Mouse (Mus musculus) heart, adult 9 months (tissue): ENCODE results near the gene Szt2.

Experiments
- DNase-seq, 2 experiments: peaks; one replicate each; pipeline ENCODE4 v3.0.0; 2022; ENCODE audit warnings: low spot score in 2 of 2

Gene Szt2

DNA sequence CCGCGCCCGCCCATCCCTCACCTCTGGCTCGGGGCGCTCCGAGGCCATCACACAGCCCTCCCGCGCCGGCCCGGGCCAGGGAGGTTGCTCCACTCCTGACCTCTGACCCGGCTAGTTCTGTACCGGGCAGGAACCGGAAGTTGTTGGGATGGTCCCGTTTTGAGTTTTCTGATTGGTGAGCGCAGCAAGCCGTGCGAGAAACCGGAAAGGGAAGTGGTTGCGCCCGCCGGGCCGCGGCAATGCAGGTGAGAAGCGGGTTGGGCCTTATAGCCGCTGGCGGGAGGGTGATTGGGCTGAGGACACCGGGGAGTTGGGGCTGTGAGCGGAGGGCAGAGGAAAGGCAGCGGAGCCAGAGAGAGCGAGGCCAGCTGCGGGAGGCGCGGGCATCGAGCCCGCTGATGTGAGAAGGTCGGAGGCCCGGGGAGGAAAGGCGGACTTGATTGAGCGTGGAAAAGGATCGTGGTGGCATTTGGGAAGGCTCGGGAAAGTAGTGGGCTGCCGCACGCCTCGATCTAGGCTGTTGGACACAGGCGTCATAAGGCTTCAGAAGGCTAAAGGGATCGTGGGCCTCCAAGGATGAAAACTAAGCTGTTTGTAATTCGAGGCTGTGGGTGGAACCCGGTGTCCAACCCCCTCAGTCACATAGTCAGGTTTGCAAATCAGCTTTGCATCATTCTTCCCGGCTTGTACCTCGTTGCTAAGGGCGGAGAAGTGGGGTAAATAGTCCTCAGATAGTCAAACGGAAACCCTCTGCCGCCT, at the start of gene Szt2, which contains the start of gene Med8:
Gene Szt2 (minus strand): TSS at position 132 of the 759 bp plus-strand sequence.
Gene Med8 (plus strand): TSS at position 196 of the 759 bp plus-strand sequence.
- DNase-seq = peak; percentile 93 to 95

DNA sequence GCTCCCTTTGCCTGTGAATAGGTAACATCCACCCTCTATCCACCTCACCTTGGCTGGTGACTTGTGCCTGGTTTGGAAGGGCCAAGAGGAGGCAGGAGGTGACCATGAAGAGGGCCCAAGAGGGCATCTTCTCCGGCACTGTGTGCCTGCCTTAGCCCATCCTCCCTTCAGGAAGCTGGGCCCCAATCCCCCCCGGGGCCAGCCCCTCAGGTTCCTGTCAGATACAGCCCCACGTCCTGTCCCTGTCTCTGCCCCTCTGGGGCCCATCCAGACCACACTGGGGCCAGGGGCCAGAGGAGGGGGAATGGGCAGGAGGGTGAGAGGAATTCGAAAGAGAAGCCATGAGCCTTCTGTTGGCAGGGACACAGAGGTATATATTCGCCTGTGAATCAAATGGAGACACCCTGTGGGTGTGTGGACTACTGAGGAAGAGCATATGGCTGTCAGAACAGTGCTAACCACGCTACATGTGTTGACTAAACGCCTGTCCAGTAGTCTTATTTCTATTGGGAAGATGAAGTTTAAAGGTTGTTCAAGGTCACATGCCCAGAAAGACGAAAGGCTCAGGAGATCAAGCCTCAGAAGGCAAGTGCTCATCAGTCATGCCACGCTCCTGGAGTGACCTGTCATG, 48.4 kb upstream of the Szt2 start, which contains the start of gene Mpl:
Gene Mpl (minus strand): TSS at position 169 of the 631 bp plus-strand sequence.
- no peak for DNase-seq

DNA sequence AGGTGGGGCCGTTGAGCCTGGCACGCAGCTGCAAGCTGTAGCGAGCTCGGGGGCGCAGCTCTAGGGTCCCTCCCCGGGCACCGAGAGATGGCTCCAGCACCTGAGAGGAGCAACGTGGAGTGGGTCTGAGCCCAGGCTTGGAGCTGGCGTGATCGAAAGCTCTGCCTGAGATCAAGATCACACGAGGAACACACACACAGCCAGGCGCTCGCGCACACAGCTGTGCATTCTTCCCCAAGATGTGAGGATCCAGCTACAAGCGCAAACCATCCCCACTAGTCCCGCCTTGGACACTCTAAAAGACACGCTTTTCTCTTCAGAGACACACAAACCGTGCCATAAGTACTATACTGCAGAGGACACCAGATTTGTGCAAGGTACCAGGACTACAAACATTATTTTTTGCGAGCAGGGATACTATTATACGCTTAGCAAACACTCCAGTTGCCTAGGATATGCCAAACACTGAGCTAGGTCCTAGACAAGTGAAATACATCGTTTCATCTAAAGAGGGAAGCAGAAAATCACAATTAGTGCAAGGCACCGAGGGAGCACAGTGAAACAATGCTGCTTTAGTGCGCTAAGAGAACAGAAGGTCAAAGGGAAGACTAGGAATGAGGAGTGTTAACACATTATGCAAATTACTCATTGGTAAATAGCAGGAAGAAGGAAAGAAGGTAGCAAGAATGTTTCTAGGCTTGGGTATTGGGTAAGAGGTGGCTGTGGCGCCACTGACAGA, 37.5 kb upstream of the Szt2 start:
- no peak for DNase-seq

DNA sequence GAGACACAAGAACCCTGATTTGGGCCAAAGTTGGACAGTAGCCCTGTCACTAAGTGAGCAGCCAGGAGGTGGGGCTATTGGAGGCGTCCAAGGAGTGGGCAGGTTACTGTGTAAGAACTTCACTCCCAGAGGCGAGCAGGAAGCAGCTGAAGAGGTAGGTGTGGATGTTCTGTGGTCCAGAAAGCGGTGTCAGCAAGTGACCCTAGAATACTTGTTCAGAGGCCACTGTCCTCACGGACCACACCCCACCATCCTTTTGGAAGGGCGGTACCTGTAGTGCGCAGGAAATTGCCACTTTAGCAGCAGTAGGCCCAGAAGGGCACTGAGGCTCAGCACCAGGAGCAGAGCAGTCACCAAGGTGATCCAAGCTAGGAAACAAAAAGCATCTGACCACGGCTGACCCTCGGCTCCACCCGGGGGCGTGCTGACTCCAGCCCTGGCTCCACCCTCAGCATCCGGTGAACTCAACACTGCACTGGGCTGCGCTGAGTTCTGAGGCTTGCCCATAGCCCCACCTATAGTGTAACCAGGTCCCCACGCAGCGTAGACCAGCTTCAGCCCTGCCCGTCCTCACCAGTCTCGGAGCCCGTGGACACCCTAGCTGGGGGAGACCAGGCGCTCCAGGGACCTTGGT, 36.8 kb upstream of the Szt2 start:
- DNase-seq = peak; percentile 57 to 74

DNA sequence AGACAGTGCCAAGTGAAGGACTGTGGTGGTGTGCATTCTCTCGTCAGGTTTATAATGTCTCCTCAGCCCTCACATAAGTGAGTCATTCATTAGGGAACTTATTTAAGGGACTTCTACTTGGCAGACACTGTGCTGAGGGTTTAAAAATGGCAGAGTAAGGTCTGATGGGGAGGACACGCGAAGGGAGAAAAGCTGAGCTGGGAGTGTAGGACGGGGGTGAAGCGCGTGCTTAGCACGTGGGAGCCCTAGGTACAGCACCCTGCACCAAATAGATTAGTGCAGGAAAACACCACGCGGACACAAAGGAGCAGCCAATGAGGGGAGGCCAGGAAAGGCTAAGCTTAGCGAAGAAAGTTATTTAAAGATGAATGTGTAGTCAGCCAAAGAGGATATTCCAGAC, 36.0 kb upstream of the Szt2 start:
- no peak for DNase-seq

DNA sequence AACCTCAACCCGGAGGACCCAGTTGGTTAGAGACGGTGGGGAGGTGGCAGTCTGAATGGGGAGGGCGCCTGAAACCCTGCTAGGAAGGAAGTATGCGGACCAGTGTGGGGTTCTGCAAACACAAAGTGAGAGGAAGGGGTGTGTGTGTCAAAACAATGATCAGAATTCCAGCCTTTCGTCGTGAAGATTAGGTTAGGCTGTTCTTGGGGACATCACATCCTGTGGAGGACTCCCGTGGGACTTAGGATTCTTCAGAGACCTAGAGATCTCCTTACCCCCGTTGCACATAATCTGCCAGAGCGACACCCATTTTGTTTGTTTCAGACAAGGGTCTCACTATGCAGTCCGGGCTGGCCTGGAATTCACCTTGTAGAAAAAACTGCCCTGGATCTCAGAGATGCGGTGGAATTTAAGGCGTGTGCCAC, 28.8 kb upstream of the Szt2 start:
- DNase-seq = peak; percentile 35 to 53

DNA sequence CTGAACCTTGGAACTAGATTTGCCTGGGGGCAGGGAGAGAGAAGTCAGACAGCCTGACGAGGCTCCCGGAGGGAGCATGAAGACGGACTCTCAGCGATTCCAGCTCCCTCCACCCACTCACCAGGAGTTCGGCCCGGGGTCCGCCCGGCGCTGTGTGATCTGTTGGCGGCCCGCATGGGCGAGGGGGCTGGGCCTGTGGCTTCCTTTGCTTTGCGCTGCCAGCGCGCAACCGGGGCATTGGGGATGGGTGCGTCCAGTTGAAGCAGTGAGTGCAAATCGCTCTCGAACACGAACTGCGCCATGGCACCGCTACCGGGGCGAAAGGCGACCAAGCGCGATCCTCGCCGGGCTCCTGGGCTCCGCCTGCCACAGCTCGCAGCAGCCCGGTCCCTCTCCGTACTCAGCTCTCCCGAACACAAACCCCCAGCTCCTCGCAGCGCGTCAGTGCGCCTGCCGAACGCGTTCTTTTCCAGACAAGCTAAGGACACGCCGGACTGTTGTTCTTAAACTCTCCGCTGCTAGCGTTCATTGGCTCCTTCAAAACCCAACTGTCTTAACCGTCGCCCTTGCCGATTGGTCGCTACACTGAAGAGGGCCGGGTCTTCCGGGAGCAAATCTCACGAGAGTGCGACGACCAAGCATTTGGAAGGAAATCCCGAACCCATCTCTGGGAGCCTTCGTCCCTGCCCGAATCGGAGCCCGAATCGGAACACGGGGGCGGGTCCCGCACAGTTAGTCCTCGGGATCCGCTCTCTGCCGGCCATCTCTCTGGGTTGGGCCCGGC, 27.9 kb upstream of the Szt2 start, which contains the start of gene Cdc20:
Gene Cdc20 (minus strand): TSS at position 533 of the 784 bp plus-strand sequence.
- DNase-seq = peak; percentile 92 to 93

DNA sequence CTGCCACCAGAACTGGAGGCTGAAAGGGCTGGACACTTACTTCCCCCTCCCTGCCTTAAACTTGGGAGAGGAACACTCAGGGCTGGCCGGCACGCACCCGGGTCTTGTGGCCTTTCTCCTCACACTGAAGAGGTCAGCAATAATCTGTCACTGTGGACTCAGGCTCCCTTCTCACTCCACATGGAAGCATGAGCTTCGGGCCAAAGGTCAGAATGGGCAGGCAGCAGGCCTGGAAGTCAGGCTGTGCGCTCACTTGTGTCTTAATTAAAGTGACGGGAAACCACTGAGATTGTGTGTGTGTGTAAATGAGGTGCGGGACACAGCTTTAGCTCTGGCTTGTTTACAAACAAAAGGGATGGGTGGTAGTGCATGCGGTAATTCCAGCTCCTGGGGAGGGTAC, 23.3 kb upstream of the Szt2 start:
- no peak for DNase-seq

DNA sequence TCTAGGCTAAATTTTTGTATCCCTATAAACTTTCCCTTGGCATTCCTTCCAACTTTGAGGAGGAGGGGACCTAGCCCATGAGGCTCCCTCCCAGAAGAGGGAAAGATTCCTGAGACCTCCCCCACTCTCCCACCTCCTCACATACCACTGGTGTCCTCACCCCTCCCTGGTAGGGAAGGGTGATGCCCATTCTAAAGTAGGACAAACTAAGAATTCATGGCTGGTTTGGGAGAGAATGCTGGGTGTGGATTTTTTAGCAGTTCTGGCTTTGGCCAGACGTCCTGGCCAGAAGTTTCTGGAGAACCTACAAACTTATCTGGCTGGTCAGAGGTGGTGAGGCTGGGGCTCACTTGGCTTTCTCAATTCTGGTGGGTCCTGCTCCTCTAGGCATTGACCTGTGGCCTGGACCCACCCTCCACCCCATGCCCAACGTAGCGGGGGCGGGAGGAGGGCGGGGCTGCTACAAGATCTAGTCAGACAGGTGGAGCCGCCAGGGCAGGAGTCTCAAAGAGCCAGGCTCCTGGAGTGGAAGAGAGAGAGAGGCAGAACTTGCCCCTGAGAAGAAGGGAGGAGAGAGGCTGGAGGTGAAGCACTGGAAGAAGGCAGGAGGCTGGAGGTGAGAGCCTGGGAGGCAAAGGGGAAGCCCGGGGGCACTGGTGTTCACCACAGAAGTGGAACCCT, 20.3 kb upstream of the Szt2 start:
- no peak for DNase-seq

DNA sequence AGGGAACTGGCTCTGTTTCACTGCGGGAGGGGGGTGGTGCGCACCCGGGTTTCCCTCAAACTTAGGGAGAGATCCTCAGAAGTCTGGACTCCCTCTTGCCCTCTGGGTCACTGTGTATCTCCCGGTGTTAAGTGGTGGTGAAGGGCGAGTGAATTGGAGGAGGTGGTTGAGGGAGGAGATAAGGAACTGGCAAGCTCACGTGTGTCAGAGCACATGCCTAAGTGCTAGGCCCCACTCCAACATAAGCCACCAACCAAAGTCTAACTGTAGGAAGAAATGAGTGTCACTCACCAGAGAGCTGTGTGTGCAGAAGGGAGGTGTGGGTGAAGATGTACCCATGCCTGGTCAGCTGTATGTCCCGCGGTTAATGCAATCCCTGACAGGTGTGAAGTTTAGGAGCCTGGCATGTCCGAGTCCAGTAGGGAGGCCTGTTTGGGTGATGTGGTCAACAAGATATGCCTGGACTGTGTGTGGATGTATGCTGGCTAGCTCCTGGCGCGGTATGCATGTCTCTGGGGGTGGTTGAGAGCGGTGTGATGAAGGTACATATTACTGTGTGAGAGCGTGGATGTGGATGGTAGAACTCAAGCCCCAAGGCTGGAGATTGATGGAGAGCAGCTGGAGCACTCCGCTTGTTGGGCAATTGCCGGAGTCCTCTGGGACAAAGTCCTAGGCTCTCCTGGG, 19.6 kb upstream of the Szt2 start:
- peak; percentile 49 to 52 for DNase-seq

DNA sequence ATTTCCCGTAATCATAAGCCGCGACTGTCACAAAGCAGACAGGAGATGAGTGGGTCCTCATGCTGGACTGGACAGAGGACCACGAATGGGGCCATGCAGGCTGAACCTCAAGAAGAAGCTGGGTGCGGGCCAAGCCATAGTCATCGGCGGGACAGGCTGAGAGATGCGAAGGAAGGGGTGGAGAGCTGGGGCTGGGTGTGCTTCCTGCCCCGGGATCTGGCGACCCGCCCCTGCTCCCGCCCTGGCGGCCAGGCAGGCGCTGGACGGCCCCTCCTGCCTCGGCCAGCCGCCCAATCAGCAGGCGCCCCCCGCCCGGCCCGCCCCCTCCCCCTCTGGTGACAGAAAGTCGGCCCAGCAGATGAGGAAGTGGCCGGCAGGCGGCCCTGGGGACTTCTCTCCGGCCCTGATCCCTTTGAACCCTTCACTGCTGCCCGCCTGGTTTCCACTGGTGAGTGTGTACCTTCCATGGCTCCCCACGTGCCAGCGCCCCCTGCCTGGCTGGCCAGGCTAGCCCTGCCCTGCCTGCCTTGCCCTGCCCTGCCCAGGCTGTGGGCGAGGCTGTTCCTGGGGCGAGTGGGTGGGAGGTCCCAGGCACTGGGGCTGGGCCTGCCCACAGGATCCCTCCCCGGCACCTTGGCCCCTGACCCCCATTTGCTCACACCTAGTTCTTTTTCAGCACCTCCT, 18.8 kb upstream of the Szt2 start, which contains the start of gene Elovl1:
Gene Elovl1 (plus strand): TSS at position 326 of the 684 bp plus-strand sequence.
- DNase-seq = peak; percentile 92

DNA sequence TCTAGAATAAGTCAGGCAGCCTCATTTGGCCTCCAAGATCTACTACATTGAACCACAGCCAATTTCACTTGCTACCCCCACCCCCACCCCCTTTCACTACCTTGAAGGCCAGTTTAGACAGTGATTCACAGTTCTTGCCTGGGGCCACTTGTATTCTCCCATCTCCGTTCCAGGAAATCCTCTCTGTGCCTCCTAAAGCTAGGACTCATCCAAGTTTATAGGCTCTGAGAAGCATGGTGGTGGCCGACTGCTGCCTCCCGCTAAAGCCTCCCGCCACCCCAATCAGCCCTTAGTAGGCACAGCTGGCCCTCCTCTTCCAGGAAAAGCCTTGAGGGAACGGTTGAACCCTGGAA, 18.3 kb upstream of the Szt2 start:
- no peak for DNase-seq

DNA sequence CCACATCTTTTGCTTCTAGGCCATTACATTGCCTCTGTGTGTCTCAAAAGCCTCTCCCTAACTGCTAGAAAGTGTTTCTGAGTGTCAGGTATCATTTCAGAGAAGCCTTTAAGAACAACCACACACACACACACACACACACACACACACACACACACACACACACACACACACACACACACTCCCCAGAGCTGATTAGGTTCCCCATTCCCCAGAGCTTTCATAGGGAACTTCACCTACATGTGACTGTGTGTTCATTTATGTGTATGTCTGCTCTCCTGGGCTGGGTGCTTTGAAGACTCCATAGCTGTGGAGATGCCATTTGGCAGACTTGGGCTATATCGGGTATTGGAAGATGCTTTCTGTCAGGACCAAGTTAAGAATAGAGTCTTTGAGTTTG, 16.3 kb upstream of the Szt2 start:
- DNase-seq = no peak

DNA sequence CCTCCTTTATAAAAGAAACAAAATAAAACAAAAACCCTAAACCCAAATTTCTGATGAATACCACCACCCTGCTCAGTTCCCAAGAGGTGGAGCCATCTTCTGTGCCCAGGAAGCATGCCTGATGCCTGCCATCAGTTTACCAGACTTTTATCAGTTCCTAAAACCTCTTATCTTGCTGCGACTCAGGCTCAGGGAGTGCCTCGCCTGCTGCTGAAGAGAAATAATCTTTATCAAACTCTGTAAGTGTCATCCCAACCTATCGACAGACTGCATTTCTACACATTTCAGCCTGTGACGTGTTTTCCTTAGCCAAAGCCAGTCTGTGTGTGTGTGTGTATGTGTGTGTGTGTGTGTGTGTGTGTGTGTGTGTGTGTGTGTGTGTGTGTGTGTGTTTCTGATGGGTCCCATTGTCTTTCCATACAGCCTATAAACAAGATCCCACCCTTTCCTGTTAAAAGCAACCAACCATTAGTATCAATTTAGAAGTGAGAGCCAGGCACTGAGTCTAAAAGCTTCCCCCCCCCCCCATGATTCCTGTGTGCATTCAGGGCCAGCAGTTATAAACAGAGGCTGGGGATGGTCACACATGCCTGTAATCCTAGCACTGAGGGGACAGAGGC, 15.6 kb upstream of the Szt2 start:
- no peak for DNase-seq

DNA sequence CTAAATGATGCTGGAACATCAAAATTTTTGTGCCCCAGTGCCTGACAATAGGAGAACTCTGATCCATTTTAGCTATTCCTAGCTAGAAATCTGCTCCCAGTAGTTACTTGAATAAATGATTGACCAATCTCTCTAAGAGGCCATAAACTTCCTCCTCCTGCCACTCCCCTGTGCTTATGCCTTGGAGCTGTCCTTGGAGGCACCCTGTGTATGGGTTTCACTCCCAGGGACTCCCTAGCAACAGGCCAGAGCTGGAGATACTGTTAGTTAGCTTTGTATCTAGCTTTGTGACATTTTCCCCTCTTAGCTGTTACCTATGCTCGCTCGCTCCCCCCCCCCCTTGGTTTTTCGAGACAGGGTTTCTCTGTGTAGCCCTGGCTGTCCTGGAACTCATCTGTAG, 12.3 kb upstream of the Szt2 start:
- no peak for DNase-seq

DNA sequence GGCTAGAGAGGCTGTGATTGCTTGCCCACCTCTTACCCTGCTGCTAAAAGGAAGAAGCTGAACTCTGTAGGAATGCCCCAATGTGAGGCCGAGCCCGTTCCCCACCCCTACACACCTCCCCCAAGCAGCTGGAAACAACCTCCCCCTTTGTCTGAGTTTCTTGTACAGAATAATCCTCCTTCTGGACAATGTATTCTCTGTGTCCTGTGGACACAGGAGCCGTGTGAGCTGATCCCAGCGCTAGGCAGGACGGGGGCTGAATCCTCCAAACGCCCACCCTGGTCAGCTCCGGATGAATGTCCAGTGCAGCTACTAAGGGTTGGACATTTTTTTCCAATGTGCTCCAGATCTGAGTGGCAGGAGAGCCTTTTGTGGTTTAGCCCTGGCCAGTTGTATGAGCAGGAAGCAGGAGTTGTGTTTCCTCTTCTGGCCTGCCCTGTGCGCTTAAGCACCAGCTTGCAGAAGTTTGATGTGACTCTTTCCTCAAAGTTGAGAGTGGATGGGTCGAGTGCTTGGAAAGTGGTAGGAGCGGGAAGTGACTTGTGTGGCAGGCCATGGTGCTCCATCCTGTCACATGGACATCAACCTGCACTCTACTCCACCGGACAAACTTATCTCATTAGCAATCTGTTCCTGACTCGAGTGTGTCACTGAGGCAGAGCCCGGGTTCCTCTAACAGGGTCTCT, 8.2 kb upstream of the Szt2 start:
- no peak for DNase-seq

DNA sequence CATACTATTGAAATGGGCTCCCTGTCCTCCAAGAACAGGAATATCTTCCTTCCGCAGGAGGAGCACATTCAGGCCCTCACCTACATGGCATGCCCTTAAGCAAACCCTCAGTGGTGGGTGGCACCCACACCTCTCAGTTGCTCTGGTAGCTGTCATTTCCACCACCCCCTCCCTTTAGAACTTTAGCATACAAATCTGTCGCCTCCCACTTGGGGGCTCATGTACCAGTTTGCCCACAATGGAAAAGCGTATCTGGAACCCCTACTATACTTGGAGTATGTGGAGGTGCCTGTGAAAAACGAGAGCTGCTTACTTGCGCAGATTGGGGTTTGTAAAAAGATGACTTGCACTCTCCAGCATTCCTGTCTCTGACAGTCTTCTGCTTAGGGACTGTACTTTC, 7.3 kb upstream of the Szt2 start:
- no peak for DNase-seq

DNA sequence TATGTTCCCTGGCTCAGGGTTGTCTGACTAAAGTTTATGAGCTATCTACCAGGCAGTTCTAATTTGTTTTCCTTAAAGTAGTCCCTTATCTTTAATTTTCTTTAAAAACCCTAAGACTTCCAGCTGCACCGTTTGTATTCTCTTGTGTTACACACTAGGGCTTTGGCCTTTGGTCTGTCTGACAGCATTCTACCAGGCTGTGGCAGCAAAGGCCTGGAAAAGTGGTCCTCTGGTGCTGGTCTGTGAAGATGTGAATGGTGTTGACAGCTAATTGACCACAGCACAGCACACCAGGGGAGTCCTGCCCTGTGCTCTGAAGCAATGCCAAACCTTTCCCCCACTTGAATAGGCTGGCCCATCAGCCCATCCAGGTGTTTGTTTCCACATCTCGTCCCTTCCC, 6.7 kb upstream of the Szt2 start:
- DNase-seq = no peak
